Mouse (Mus musculus) cerebellum, postnatal 4 days (tissue): ENCODE results near the gene Ace3.

Source experiments
- DNase-seq, 2 experiments: peaks; one replicate each; pipeline ENCODE4 v3.0.0; 2022; ENCODE audit warnings: low spot score in 2 of 2, mixed read lengths in 1 of 2

Ace3 gene

DNA sequence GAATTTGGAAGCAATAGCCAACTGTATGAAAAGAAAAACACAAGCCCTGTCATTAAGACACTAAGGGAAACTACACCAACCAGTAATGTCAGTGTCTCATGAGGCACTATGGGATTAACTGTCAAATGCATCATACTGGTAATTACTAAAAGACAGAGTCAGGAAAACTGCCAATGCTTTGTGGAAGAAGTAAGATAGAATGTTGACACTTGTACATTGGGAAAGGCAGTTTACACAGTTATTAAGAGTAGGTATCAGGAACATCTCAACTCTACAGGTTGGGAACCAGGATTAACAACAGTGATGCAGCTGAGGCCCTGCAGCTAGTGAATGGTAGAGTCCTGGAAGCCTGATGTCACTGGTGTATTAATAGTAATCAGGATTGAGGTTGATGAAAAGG, 49.9 kb downstream of the Ace3 start:
- no peak for DNase-seq

DNA sequence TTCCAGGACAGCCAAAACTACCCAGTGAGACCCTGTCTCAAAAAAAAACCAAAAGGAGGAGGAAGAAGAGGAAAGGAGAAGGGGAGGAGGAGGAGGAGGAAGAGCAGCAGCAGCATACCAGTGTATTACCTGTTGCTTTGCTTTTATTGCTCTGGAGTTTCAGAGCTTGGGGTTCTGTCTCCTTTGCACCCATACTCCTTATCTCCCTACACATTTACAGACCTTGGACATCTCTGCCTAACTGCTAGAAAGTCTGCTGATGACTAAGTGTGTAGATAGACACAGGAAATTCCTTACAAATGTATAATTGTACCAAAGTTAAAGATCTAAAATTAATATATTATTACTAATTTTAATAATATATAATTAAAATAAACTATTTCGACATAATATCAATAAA, 50.8 kb downstream of the Ace3 start:
- no peak for DNase-seq

DNA sequence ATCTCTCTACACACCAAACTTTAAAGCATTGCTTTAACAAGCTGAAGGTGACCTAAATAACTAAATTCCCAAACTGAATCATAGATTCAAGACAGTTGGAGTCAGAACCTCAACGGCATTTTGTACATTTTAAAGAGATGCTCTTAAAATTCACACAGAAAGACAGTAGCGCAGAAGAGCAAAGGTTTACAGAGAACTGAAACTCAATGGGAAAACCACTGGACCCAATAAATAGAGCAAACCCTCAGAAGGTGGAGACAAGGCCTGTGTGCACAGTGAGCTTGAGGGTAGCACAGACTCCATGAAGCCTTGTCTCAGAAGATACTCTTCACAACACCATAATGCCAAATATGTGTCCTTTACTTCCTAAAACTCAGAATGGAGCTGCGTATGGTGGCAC, 51.3 kb downstream of the Ace3 start:
- DNase-seq: no peak

DNA sequence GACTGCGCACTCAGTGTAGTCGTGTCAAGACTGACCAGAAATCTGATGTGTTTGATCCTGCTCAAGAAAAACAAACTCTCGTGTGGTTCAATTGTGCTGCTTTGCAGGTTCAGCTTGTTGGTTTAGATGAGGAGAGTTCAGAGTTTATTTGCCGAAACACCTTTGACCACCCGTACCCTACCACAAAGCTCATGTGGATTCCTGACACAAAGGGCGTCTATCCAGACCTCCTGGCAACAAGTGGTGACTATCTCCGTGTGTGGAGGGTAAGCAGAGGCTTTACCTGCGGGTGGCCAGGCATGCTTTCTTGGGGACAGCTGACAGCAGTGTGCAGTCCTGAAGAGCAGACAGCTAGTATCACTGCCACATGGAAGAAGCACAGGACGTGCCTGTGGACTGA, 52.1 kb downstream of the Ace3 start:
- no peak for DNase-seq

DNA sequence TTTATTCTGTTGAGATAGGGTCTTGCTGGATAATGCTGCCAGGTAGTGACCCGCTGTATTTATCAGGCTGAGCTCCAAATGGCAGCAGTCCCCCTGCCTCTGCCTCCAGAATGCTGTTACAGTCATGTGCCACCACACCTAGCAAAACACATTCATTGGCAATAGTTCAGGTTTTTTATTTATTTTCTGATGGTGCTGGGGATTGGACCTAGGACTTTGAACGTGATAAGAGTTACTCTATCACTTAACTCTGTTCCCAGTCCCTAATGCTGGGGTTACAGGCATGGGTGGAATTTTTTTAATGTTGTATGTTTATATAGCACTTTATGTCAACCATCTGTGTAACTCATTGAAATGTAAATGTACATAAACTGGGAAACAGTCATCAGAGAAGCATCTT, 59.4 kb downstream of the Ace3 start:
- DNase-seq: no peak

DNA sequence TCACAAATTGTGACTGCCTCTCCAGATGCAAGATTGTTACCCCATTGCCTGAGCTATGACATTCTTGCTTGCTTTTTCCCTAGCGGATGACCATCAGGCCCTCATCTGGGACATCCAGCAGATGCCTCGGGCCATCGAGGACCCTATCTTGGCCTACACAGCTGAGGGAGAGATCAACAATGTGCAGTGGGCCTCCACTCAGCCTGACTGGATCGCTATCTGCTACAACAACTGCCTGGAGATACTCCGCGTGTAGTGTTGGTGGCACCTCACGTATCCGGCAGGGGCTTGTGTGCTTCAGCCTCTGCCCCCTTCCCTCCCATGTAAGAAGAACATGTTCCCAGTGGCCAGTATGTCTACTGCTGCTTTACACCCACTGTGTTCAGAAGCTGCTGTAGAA, 60.1 kb downstream of the Ace3 start:
- DNase-seq: no peak
